Mouse (Mus musculus) lung, postnatal 14 days (tissue): Measurements from ENCODE around the gene Npc2.

ENCODE experiments used
- DNase-seq: peaks from one replicate; pipeline ENCODE4 v3.0.0; 2021

Gene Npc2

GRCm38 (mm10) chr12:84726391-84726790, 46.6 kb downstream of the Npc2 start:
- DNase-seq: no peak

DNA sequence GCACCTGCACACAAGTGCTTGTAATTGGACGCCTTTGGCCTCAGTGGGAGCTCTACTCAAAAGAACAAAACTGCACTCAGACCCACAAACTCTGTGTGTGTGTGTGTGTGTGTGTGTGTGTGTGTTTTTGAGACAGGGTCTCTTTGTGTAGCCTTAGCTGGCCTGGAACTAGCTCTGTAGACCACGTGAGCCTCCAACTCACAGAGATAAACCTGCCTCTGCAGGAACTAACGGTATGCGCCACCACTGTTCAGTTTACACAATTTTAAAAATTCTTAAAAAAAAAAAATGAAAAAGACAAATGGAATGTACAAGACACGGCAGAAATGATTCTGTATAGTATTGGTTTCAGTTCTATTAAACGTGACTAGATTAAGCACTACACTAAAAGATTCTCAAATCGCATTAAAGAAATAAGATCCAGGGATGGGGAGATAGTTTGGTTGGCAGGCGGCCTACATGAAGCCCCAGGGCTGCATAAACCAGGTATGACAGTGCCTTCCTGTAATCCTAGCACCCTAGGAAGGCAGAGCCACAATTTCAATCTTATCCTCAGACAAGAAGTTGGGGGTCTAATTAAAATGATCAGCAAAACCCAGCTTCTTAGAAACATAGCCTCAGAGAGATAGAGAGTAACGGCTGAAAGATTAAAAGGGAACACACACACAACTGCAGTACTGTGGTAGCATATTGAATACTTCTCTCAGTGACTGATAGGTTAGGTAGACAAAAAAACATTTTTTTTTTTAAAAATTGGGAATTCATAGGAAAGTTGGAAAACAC, 54.3 kb downstream of the Npc2 start:
- DNase-seq: no peak

DNA sequence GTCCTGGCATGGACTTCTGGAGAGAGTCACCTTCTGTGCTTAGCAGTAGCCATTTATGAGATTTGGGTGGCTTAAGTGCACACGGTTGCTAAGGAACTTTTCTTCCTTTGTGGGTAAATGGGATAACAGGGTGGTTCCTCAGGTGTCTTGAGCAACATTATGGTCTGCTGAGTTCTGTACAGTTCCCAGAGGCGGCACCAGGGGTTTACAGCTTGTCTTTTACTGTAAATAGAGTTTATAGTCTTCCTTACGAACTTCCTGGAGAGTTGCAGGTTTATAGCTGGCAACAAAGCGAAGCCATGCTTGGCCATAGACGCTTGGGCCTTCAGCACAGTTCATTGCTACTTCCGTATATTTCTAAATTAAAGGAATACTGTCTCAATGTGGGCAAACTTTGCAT, 58.4 kb downstream of the Npc2 start:
- DNase-seq: no peak

DNA sequence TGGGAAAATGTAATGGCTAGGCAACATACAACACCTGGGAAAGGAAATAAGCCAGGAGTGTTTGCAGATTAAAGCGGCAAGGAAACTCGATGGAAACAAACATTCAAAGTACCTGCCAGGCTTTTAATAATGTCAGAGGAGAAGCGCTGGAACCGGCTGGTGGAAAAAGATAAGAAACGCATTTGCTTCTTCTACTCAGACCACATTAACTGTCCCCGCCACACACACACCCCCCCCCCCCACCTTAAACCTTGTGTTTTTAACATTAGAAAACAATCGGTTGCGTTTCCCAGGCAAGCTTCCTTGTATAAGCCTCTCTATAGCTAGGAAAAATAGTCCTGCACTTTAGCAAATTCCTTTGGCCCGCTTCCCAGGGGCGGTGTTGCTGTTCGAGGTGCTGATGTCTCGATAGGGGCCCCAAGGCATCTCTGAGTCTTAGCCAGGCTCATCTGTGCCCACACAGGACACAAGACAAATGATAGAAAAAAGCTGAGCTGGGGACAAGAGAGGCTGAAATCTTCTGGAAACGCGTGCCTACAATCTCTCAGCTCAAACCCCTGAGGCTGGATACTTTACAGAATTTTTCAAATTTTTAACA, 63.0 kb downstream of the Npc2 start:
- peak; percentile 46 for DNase-seq

DNA sequence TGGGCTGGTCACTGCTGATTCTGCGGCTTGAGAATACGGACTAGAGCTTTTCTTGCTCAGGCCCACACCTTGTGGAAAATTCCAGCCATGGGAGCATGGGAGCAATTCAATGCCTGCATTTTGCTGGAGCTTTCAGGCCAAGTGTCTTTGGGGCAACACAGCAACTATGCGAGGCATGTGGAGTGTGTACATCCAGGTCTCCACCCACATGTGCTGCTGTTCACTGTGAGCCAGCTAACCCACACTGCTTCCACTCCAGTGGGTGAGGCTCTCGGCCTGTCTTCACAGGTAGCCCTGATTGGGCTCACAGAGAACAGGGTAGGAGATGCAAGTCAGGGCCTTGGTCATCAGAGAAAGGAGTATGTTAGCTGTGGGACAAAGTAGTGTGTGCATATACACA, 65.1 kb downstream of the Npc2 start:
- DNase-seq: peak; percentile 13

DNA sequence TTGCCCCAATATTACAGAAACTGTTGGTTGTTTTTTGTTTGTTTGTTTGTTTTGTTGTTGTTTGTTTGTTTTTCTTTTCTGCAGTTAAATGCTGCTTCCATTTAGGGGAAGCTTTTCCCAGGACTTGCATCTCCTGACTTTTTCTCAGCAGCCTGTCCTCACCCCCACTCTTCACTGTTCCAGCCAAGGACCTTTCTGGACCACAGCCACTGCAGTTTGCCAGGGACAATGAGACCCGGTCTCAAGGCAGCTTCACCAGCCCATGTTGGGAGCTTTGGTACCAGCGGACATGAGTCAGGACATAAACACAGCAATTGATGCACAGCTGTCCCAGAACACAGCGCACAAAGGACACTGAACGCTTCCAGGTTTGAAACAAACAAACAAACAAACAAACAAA, 66.1 kb downstream of the Npc2 start:
- no peak for DNase-seq
